Mouse (Mus musculus): ENCODE data around the gene Ccnf. TPM values are rescaled to one million over a fixed set of nuclear protein-coding genes. Genes with fewer than 3 reads are reported as not detected.

The Ccnf gene
- total and polyA plus RNA-seq, 3 experiments: 26.4 to 60.7 (median 40.1) TPM

- Histone ChIP-seq H3K27ac (ENCODE audit: insufficient read depth, low read depth) (no peak overlapping the region), H3K9me3 (replicated peaks; ENCODE audit: low read length) (no peaks in the 10 kb centered on the region), H3K79me2 (replicated peaks; ENCODE audit: control insufficient read depth, extremely low read depth, insufficient read depth, poor library complexity, severe bottlenecking) (no peaks in the 10 kb centered on the region), H3K9ac (ENCODE audit: insufficient read depth, low read depth) (peak overlapping the region; percentile 28; the same call in 1 of the 2 replicates), H3K4me3 (replicated peaks in 1 of 3; ENCODE audit: low read depth in 2 of 3, low read length in 2 of 3, poor library complexity in 1 of 3) (peak overlapping the region; percentile 48 to 86 (median 73)), H3K4me1 (ENCODE audit: control insufficient read depth in 1 of 2, insufficient read depth in 2 of 2) (peaks cover 13 to 30% of the 10 kb centered on the region in 2 experiments), H3K36me3 (replicated peaks in 1 of 2; ENCODE audit: control insufficient read depth in 1 of 2, insufficient read depth in 1 of 2, low read length in 1 of 2) (peaks cover 0 to 22% of the 10 kb centered on the region in 2 experiments), H3K27me3 (replicated peaks) (peaks cover 2% of the 10 kb centered on the region), H3K4me2 (ENCODE audit: insufficient read depth, low read depth, poor library complexity, severe bottlenecking) (peak overlapping the region; percentile 10)
- TF ChIP-seq UBTF (IDR thresholded peaks at IDR 0.05; ENCODE audit: low read depth, low read length): 0 out of 2 replicates have a peak, but pooled peaks have one; percentile 24
- peak; percentile 64 for TF ChIP-seq BHLHE40 (IDR thresholded peaks at IDR 0.05; ENCODE audit: low read depth, low read length)
- TF ChIP-seq CHD1 (IDR thresholded peaks at IDR 0.05; ENCODE audit: low read depth, low read length): no peak
- TF ChIP-seq ETS1 (conservative IDR thresholded peaks at IDR 0.05; ENCODE audit: low read depth, low read length): 0 out of 2 replicates have a peak, but pooled peaks have one; percentile 29
- in situ Hi-C loops (cut with MboI; ENCODE audit: low pct_ligation_motif_present, low pct_unique_long_range_greater_than_20kb, low sequenced_read_pairs) (no loop called here), dilution Hi-C loops (cut with MboI; ENCODE audit: extremely low pct_ligation_motif_present, extremely low pct_unique_long_range_greater_than_20kb, low sequenced_read_pairs) (no loop called here)
- DNase-seq (ENCODE audit: extremely low read depth): no peak
Observed at GRCm38 (mm10) chr17:24204846-24205245, 46.4 kb downstream of the Ccnf start.

GRCm38 (mm10) chr17:24203611-24204534, 47.4 kb downstream of the Ccnf start:
- H3K36me3 ChIP-seq (replicated peaks in 1 of 2; ENCODE audit: control insufficient read depth in 1 of 2, insufficient read depth in 1 of 2, low read length in 1 of 2): peaks cover 0 to 22% of the 10 kb centered on the region in 2 experiments
- H3K4me3 ChIP-seq (replicated peaks in 1 of 3; ENCODE audit: low read depth in 2 of 3, low read length in 2 of 3, poor library complexity in 1 of 3): no peak overlapping the region
- peaks cover 13 to 34% of the 10 kb centered on the region in 2 experiments for H3K4me1 ChIP-seq (ENCODE audit: control insufficient read depth in 1 of 2, insufficient read depth in 2 of 2)
- H3K4me2 ChIP-seq (ENCODE audit: insufficient read depth, low read depth, poor library complexity, severe bottlenecking): no peak overlapping the region
- H3K9me3 ChIP-seq (replicated peaks; ENCODE audit: low read length): no peaks in the 10 kb centered on the region
- in situ Hi-C loops (cut with MboI; ENCODE audit: low pct_ligation_motif_present, low pct_unique_long_range_greater_than_20kb, low sequenced_read_pairs) (no loop called here), dilution Hi-C loops (cut with MboI; ENCODE audit: extremely low pct_ligation_motif_present, extremely low pct_unique_long_range_greater_than_20kb, low sequenced_read_pairs) (no loop called here)
- DNase-seq (ENCODE audit: extremely low read depth): no peak
- no peak overlapping the region for H3K9ac ChIP-seq (ENCODE audit: insufficient read depth, low read depth)
- no peak for TF ChIP-seq CHD2 (IDR thresholded peaks at IDR 0.05; ENCODE audit: low read length)
- TF ChIP-seq ZMIZ1 (IDR thresholded peaks at IDR 0.05; ENCODE audit: low read depth, low read length): no peak
- TF ChIP-seq MAX (IDR thresholded peaks at IDR 0.05; ENCODE audit: low read length): no peak
- no peaks in the 10 kb centered on the region for H3K79me2 ChIP-seq (replicated peaks; ENCODE audit: control insufficient read depth, extremely low read depth, insufficient read depth, poor library complexity, severe bottlenecking)
- H3K27ac ChIP-seq (ENCODE audit: insufficient read depth, low read depth): no peak overlapping the region
- peaks cover 2% of the 10 kb centered on the region for H3K27me3 ChIP-seq (replicated peaks)

- Histone ChIP-seq H3K27me3 (replicated peaks) (peaks cover 2% of the 10 kb centered on the region), H3K79me2 (replicated peaks; ENCODE audit: control insufficient read depth, extremely low read depth, insufficient read depth, poor library complexity, severe bottlenecking) (no peaks in the 10 kb centered on the region), H3K9ac (ENCODE audit: insufficient read depth, low read depth) (no peak overlapping the region), H3K27ac (ENCODE audit: insufficient read depth, low read depth) (no peak overlapping the region), H3K36me3 (replicated peaks in 1 of 2; ENCODE audit: control insufficient read depth in 1 of 2, insufficient read depth in 1 of 2, low read length in 1 of 2) (peaks cover 0 to 26% of the 10 kb centered on the region in 2 experiments), H3K9me3 (replicated peaks; ENCODE audit: low read length) (no peaks in the 10 kb centered on the region), H3K4me2 (ENCODE audit: insufficient read depth, low read depth, poor library complexity, severe bottlenecking) (no peak overlapping the region), H3K4me1 (ENCODE audit: control insufficient read depth in 1 of 2, insufficient read depth in 2 of 2) (peaks cover 13 to 34% of the 10 kb centered on the region in 2 experiments), H3K4me3 (replicated peaks in 1 of 3; ENCODE audit: low read depth in 2 of 3, low read length in 2 of 3, poor library complexity in 1 of 3) (no peak overlapping the region)
- DNase-seq (ENCODE audit: extremely low read depth): no peak
- no peak for TF ChIP-seq GABPA (IDR thresholded peaks at IDR 0.05; ENCODE audit: insufficient replicate concordance, low read depth, low read length)
- TF ChIP-seq SMC3 (IDR thresholded peaks at IDR 0.05; ENCODE audit: low read depth, low read length): no peak
- dilution Hi-C loops (cut with MboI; ENCODE audit: extremely low pct_ligation_motif_present, extremely low pct_unique_long_range_greater_than_20kb, low sequenced_read_pairs): no loop called here
- in situ Hi-C loops (cut with MboI; ENCODE audit: low pct_ligation_motif_present, low pct_unique_long_range_greater_than_20kb, low sequenced_read_pairs): no loop called here
Observed at GRCm38 (mm10) chr17:24203068-24203467, 48.2 kb downstream of the Ccnf start.
